In genomic region chr2:148404906-148405305, GRCm38 (mm10) we compare ENCODE assay signal across 15 mouse cellular contexts. TPM values are rescaled to one million over a fixed set of nuclear protein-coding genes. Genes with fewer than 3 reads are reported as not detected.
DNase-seq lines count a peak whose midpoint lies in the region; ATAC-seq lines count a peak whose summit lies in the region.
"Had no signal": no experiment of that assay in that cellular context is flagged by ENCODE, and none has a peak within 500 bp of the region (broad histone marks: within the 10 kb centered on the region; RNA-seq: fewer than 3 reads in every experiment).

No protein-coding gene starts in this region.

- peak; percentile 39 for DNase-seq in heart, embryonic 10.5 days (ENCODE audit: low spot score)
- DNase-seq in heart, adult 9 months (ENCODE audit: low spot score in 2 of 2), result no peak
- DNase-seq in limb, embryonic 10.5 days (ENCODE audit: low spot score), result no peak
- DNase-seq in frontal cortex, postnatal 36 days (ENCODE audit: low spot score in 2 of 2), result no peak
- DNase-seq in forebrain, embryonic 10.5 days (ENCODE audit: extremely low spot score, low spot score), result no peak
- DNase-seq: B cell, adult 2 months; cerebellum, adult 18-20 months; kidney, postnatal 10 days; thymus, postnatal 4 days had no signal

- no peaks in the 10 kb centered on the region for H3K9me3 ChIP-seq in heart, embryonic 10.5 days
- H3K9me3 ChIP-seq in limb, embryonic 13.5 days, result no peaks in the 10 kb centered on the region
- no peaks in the 10 kb centered on the region for H3K9me3 ChIP-seq in limb, embryonic 10.5 days (replicated peaks)
- no peaks in the 10 kb centered on the region for H3K9me3 ChIP-seq in intestine, embryonic 16.5 days (ENCODE audit: control insufficient read depth, low read length)
- H3K9me3 ChIP-seq in forebrain, embryonic 10.5 days, result no peaks in the 10 kb centered on the region
- H3K9me3 ChIP-seq: liver, embryonic 15.5 days; neural tube, embryonic 15.5 days had no signal

- H3K4me2 ChIP-seq in limb, embryonic 13.5 days (replicated peaks), result peak overlapping the region; percentile 19
- H3K4me2 ChIP-seq in intestine, embryonic 16.5 days (ENCODE audit: low read depth, low read length), result peak overlapping the region; percentile 22

- no peak for ATAC-seq in limb, embryonic 13.5 days (ENCODE audit: low FRiP score, low read depth)
- ATAC-seq in intestine, embryonic 16.5 days, result no peak

- peaks cover 40% of the 10 kb centered on the region for H3K27me3 ChIP-seq in heart, embryonic 10.5 days (ENCODE audit: insufficient read depth, poor library complexity, severe bottlenecking)
- peaks cover 64% of the 10 kb centered on the region for H3K27me3 ChIP-seq in limb, embryonic 13.5 days
- peaks cover 67% of the 10 kb centered on the region for H3K27me3 ChIP-seq in limb, embryonic 10.5 days (ENCODE audit: low read depth, poor library complexity, severe bottlenecking)
- H3K27me3 ChIP-seq in intestine, embryonic 16.5 days (replicated peaks; ENCODE audit: control insufficient read depth, insufficient read depth, low read length), result peaks cover 7% of the 10 kb centered on the region; the same call in 1 of the 2 replicates
- H3K27me3 ChIP-seq in forebrain, embryonic 10.5 days (ENCODE audit: poor library complexity, severe bottlenecking), result peaks cover 62% of the 10 kb centered on the region

- no peak overlapping the region for H3K9ac ChIP-seq in limb, embryonic 13.5 days
- H3K9ac ChIP-seq in intestine, embryonic 16.5 days (ENCODE audit: low read depth, low read length), result 0 out of 2 replicates have a peak overlapping the region, but pooled peaks have one; percentile 14
- H3K9ac ChIP-seq: liver, embryonic 15.5 days; neural tube, embryonic 15.5 days had no signal

- H3K27ac ChIP-seq in heart, embryonic 10.5 days, result no peak overlapping the region
- H3K27ac ChIP-seq in limb, embryonic 13.5 days, result no peak overlapping the region
- H3K27ac ChIP-seq in limb, embryonic 10.5 days, result no peak overlapping the region
- 0 out of 2 replicates have a peak overlapping the region, but pooled peaks have one; percentile 15 for H3K27ac ChIP-seq in brown adipose tissue, adult 24 weeks (replicated peaks; ENCODE audit: low read depth, low read length)
- H3K27ac ChIP-seq in intestine, embryonic 16.5 days (ENCODE audit: low read length), result no peak overlapping the region
- H3K27ac ChIP-seq in forebrain, embryonic 10.5 days, result no peak overlapping the region
- H3K27ac ChIP-seq: liver, embryonic 15.5 days; neural tube, embryonic 15.5 days had no signal

- H3K4me1 ChIP-seq in heart, embryonic 10.5 days, result peaks cover 31% of the 10 kb centered on the region
- H3K4me1 ChIP-seq in limb, embryonic 13.5 days, result peaks cover 28% of the 10 kb centered on the region
- H3K4me1 ChIP-seq in limb, embryonic 10.5 days, result peaks cover 32% of the 10 kb centered on the region
- H3K4me1 ChIP-seq in brown adipose tissue, adult 24 weeks (ENCODE audit: control insufficient read depth, insufficient read depth, insufficient read length, low read length), result peaks cover 11% of the 10 kb centered on the region; the same call in 1 of the 2 replicates
- peaks cover 23% of the 10 kb centered on the region for H3K4me1 ChIP-seq in intestine, embryonic 16.5 days (ENCODE audit: control insufficient read depth, insufficient read depth, low read length)
- H3K4me1 ChIP-seq in forebrain, embryonic 10.5 days, result peaks cover 38% of the 10 kb centered on the region

- H3K36me3 ChIP-seq in heart, embryonic 10.5 days, result no peaks in the 10 kb centered on the region
- no peaks in the 10 kb centered on the region for H3K36me3 ChIP-seq in limb, embryonic 13.5 days
- no peaks in the 10 kb centered on the region for H3K36me3 ChIP-seq in limb, embryonic 10.5 days
- no peaks in the 10 kb centered on the region for H3K36me3 ChIP-seq in intestine, embryonic 16.5 days (ENCODE audit: control insufficient read depth, insufficient read depth, low read length)
- no peaks in the 10 kb centered on the region for H3K36me3 ChIP-seq in forebrain, embryonic 10.5 days (replicated peaks)
- H3K36me3 ChIP-seq: G1E; liver, embryonic 15.5 days; neural tube, embryonic 15.5 days had no signal

- WGBS in heart, embryonic 10.5 days, result 63% methylated on average over 5 of the region's 5 CpGs
- 68% methylated on average over 5 of the region's 5 CpGs for WGBS in limb, embryonic 13.5 days
- WGBS in limb, embryonic 10.5 days, result 78% methylated on average over 5 of the region's 5 CpGs
- WGBS in intestine, embryonic 16.5 days, result 67% methylated on average over 5 of the region's 5 CpGs
- WGBS in forebrain, embryonic 10.5 days, result 76% methylated on average over 5 of the region's 5 CpGs

- H3K4me3 ChIP-seq in heart, embryonic 10.5 days, result peak overlapping the region; percentile 18; the same call in 1 of the 2 replicates
- H3K4me3 ChIP-seq in limb, embryonic 13.5 days, result no peak overlapping the region
- H3K4me3 ChIP-seq in limb, embryonic 10.5 days, result no peak overlapping the region
- H3K4me3 ChIP-seq in brown adipose tissue, adult 24 weeks (ENCODE audit: insufficient read depth, low read depth, low read length), result peak overlapping the region; percentile 52
- H3K4me3 ChIP-seq in intestine, embryonic 16.5 days (ENCODE audit: low read length), result peak overlapping the region; percentile 31
- H3K4me3 ChIP-seq in forebrain, embryonic 10.5 days, result no peak overlapping the region
- H3K4me3 ChIP-seq: liver, embryonic 15.5 days; neural tube, embryonic 15.5 days had no signal

RNA-seq across cellular contexts. Expression of gene Thbd, which starts 3.1 kb away (rescaled TPM):
- polyA plus RNA-seq in heart, embryonic 10.5 days (2016; fragmentation: Nextera tagmentation; extraction: Ambion mirVana), result 10.9 and 14.6 TPM in 2 replicates
- 12.0 and 13.4 TPM in 2 replicates for polyA plus RNA-seq in limb, embryonic 13.5 days (2015; fragmentation: Nextera tagmentation; extraction: Ambion mirVana)
- polyA plus RNA-seq in limb, embryonic 10.5 days (2016; fragmentation: Nextera tagmentation; extraction: Ambion mirVana), result 2.8 and 4.0 TPM in 2 replicates
- 12.8 and 14.6 TPM in 2 replicates for polyA plus RNA-seq in brown adipose tissue, adult 24 weeks (2012; ENCODE audit: insufficient read depth, insufficient read length, missing spikeins)
- 46.6 and 46.8 TPM in 2 replicates for polyA plus RNA-seq in intestine, embryonic 16.5 days (2015; fragmentation: Nextera tagmentation; extraction: Ambion mirVana)
- 4.1 and 4.8 TPM in 2 replicates for polyA plus RNA-seq in forebrain, embryonic 10.5 days (2016; fragmentation: Nextera tagmentation; extraction: Ambion mirVana)
- polyA plus RNA-seq: G1E had no signal

RNA-seq across cellular contexts. Expression of gene Sstr4, which starts 9.8 kb away (rescaled TPM):
- polyA plus RNA-seq in heart, embryonic 10.5 days (2016; fragmentation: Nextera tagmentation; extraction: Ambion mirVana), result 0.52 and 0.89 TPM in 2 replicates
- 2.0 and 2.5 TPM in 2 replicates for polyA plus RNA-seq in limb, embryonic 13.5 days (2015; fragmentation: Nextera tagmentation; extraction: Ambion mirVana)
- 0.18 and 0.26 TPM in 2 replicates for polyA plus RNA-seq in limb, embryonic 10.5 days (2016; fragmentation: Nextera tagmentation; extraction: Ambion mirVana)
- polyA plus RNA-seq in brown adipose tissue, adult 24 weeks (2012; ENCODE audit: insufficient read depth, insufficient read length, missing spikeins), result not detected in 2 replicates
- polyA plus RNA-seq in intestine, embryonic 16.5 days (2015; fragmentation: Nextera tagmentation; extraction: Ambion mirVana), result 1.6 and 1.8 TPM in 2 replicates
- polyA plus RNA-seq in forebrain, embryonic 10.5 days (2016; fragmentation: Nextera tagmentation; extraction: Ambion mirVana), result 1.1 TPM in 2 replicates
- polyA plus RNA-seq: G1E; liver, embryonic 15.5 days had no signal

RNA-seq across cellular contexts. Expression of gene Cd93, which starts 38.5 kb away (rescaled TPM):
- polyA plus RNA-seq in heart, embryonic 10.5 days (2016; fragmentation: Nextera tagmentation; extraction: Ambion mirVana), result 10.3 and 19.7 TPM in 2 replicates
- 8.2 and 8.6 TPM in 2 replicates for polyA plus RNA-seq in limb, embryonic 13.5 days (2015; fragmentation: Nextera tagmentation; extraction: Ambion mirVana)
- polyA plus RNA-seq in limb, embryonic 10.5 days (2016; fragmentation: Nextera tagmentation; extraction: Ambion mirVana), result 5.0 and 5.5 TPM in 2 replicates
- polyA plus RNA-seq in brown adipose tissue, adult 24 weeks (2012; ENCODE audit: insufficient read depth, insufficient read length, missing spikeins), result 10.7 and 17.0 TPM in 2 replicates
- 8.3 and 9.0 TPM in 2 replicates for polyA plus RNA-seq in intestine, embryonic 16.5 days (2015; fragmentation: Nextera tagmentation; extraction: Ambion mirVana)
- polyA plus RNA-seq in forebrain, embryonic 10.5 days (2016; fragmentation: Nextera tagmentation; extraction: Ambion mirVana), result 5.0 and 5.1 TPM in 2 replicates

Comparison
In these comparisons a context has a peak if more than half of its experiments do, and no peak if none do; other contexts are left out.
1. H3K4me3 ChIP-seq: peak in heart, embryonic 10.5 days (single experiment), brown adipose tissue, adult 24 weeks (single experiment) and intestine, embryonic 16.5 days (single experiment); none in limb, embryonic 13.5 days (single experiment), limb, embryonic 10.5 days (single experiment) and forebrain, embryonic 10.5 days (single experiment).